Mouse (Mus musculus): Measurements from ENCODE around the gene Zdhhc9. TPM values are rescaled to one million over a fixed set of nuclear protein-coding genes. Genes with fewer than 3 reads are reported as not detected.
A peak's percentile ranks its signal among the peaks of the same experiment; 100 is the strongest.

The Zdhhc9 gene
- polyA plus RNA-seq, 1 experiment from 2014 or later = 3.1 TPM

DNA sequence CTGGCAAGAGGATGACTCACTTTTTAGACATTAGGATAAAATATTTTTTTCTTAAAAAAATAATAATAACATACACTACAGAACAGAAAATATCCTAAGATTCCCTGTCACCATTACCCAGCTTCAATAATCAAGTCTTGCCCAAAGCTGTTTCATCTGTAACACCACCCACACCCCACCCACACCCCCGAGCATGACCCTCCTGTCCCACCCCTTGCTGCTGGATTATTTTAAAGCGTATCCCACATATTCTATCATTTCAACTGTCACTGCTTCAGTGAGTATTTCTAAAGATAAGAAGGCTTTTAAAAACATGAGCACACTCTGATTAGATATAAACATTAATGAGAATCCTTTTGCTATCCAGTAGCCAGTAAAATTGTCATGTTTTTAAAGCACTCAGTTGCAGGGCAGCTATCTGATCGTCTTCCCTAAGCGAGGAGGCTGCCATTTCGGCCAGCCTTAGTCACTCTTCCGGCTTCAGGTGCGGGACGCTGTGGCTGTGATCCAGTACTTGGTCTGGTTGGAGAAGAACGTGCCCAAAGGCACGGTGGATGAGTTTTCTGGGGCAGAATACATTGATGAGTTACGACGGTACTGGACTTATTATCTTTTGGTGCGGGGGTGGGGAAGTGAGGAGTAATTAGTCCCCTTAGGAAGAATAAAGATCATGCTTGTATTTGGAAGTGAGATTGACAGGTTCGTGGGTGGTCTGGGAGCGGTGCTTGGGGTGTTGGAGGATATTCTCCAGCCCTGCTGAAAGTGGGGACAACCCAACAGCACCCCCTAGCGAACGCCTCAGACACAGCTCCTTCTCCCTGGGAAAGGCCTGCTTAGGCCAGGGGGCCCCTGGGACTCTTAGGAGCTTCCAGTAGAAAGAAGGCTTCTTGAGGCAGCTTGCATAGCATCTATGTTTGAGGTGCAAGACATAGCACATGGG is 84.3 kb downstream of the Zdhhc9 start:
- WGBS = 19% methylated on average over 17 of the region's 17 CpGs
- H3K36me3 ChIP-seq = no peaks in the 10 kb centered on the region
- H3K4me3 ChIP-seq = peak overlapping the region; percentile 17; the same call in 1 of the 2 replicates
- no peak overlapping the region for H3K27ac ChIP-seq
- H3K4me1 ChIP-seq (replicated peaks) = peaks cover 3% of the 10 kb centered on the region; the same call in 1 of the 2 replicates
- H3K4me2 ChIP-seq = peak overlapping the region; percentile 52
- H3K9ac ChIP-seq = no peak overlapping the region
- H3K27me3 ChIP-seq = peaks cover 9% of the 10 kb centered on the region; the same call in 1 of the 2 replicates
- ATAC-seq (replicated peaks; ENCODE audit: insufficient number of reproducible peaks, insufficient read depth, low FRiP score, low read depth) = peak; percentile 66
- H3K9me3 ChIP-seq (replicated peaks) = no peaks in the 10 kb centered on the region

Other genes with a start within 250 kb of the Zdhhc9 start
- 6.5 and 7.2 TPM in 2 replicates for gene Apln, start 174.0 kb downstream of the Zdhhc9 start, polyA plus RNA-seq (2015; fragmentation: Nextera tagmentation; extraction: Ambion mirVana)
- gene Xpnpep2, start 100.2 kb downstream of the Zdhhc9 start, polyA plus RNA-seq (2015; fragmentation: Nextera tagmentation; extraction: Ambion mirVana) = 0.49 and 0.70 TPM in 2 replicates
- 2.2 and 13.3 TPM in 2 replicates for gene Sash3, start 62.4 kb downstream of the Zdhhc9 start, polyA plus RNA-seq (2015; fragmentation: Nextera tagmentation; extraction: Ambion mirVana)
- gene Utp14a, start 48.0 kb upstream of the Zdhhc9 start, polyA plus RNA-seq (2015; fragmentation: Nextera tagmentation; extraction: Ambion mirVana) = 9.0 and 9.8 TPM in 2 replicates
- 3.1 and 4.2 TPM in 2 replicates for gene Bcorl1, start 132.5 kb upstream of the Zdhhc9 start, polyA plus RNA-seq (2015; fragmentation: Nextera tagmentation; extraction: Ambion mirVana)